Mouse (Mus musculus): ENCODE data around the gene Gm6899.

GRCm38 (mm10) chr11:26636239-26636638 is 43.2 kb downstream of the Gm6899 start:
- TF ChIP-seq USF2 (conservative IDR thresholded peaks at IDR 0.05; ENCODE audit: low read depth, low read length) (no peak), CTCF (conservative IDR thresholded peaks at IDR 0.05 in 1 of 2, IDR thresholded peaks at IDR 0.05 in 1 of 2; ENCODE audit: low read depth in 2 of 2, low read length in 2 of 2) (no peak), MXI1 (IDR thresholded peaks at IDR 0.05; ENCODE audit: low read depth, low read length) (no peak), KAT2A (IDR thresholded peaks at IDR 0.05; ENCODE audit: insufficient replicate concordance, low read length) (no peak), CHD1 (IDR thresholded peaks at IDR 0.05; ENCODE audit: low read depth, low read length) (no peak), NRF1 (IDR thresholded peaks at IDR 0.05; ENCODE audit: low read depth, low read length) (no peak), HCFC1 (IDR thresholded peaks at IDR 0.05; ENCODE audit: low read depth, low read length) (no peak), BHLHE40 (IDR thresholded peaks at IDR 0.05; ENCODE audit: low read depth, low read length) (no peak), MAX (IDR thresholded peaks at IDR 0.05; ENCODE audit: low read length) (no peak), POLR2A (IDR thresholded peaks at IDR 0.05; ENCODE audit: low read depth, low read length) (no peak), USF1 (IDR thresholded peaks at IDR 0.05; ENCODE audit: low read depth, low read length) (no peak), E2F4 (IDR thresholded peaks at IDR 0.05; ENCODE audit: insufficient replicate concordance, low read depth, low read length) (no peak)
